Mouse (Mus musculus): ENCODE measurements around the gene Olfr984.

Olfr984 gene

DNA sequence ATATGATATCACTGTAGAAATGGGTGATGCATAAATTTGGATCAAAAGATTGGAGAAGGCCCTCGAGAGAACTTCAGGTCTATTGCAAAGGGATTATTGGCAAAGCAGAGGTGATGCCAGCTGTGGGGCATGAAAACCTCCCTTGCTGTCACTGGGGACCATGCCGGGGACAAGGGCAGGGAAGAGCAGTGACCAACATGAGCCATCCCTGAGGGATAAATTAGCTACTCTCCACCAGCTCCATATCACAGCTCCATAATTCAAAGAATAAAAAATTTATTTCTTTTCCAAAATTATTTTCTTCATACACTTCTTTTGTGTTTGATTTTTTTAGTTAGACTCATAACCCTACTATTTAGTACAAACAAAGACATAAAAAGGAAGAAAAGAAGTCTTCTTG is at the start of gene Olfr984:
Gene Olfr984, minus strand, starts transcription at position 101 of the 400 bp plus-strand sequence.
- DNase-seq (ENCODE audit: low spot score): no peak

DNA sequence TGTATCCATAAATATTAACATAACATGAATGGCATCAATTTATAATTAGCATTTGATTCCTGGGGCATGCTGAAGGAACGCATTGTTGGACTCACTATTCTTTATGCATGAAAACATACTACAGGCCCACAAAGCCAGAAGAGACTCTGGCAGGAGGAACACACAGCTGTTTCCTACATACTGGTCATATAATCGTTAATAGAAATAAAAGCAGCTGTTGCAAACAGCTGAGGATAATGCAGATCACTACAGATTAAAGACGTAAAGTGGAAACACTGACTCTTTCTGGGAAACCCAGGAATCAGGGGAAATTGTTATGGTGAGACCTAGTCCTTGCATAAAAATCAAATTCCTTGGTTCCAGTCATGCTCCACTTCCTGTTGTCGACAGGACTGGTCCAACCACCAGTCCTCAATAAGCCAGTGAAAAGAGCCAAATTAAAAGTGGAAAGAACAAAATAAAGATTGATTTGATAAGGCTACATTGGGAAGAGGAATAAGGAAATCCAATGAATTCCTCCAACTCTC is 41.2 kb upstream of the Olfr984 start:
- no peak for DNase-seq (ENCODE audit: low spot score)

DNA sequence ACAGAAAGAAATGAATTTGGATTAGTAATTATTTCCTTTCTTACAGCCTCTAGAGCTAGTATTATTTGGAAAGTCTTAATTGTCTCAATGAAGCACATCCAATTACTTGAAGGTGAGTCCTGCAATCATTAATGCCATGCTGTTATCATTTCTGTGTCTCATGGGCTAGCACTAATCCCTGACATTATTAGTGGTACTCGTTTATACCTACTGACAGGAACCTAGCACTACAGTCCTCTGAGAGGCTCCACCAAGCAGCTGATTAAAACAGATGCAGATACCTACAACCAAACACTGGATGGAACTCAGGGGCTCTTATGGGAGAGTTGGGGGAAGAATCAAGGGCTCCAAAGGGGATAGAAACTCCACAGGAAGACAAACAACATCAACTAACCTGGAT is 27.5 kb upstream of the Olfr984 start:
- DNase-seq (ENCODE audit: low spot score): no peak

DNA sequence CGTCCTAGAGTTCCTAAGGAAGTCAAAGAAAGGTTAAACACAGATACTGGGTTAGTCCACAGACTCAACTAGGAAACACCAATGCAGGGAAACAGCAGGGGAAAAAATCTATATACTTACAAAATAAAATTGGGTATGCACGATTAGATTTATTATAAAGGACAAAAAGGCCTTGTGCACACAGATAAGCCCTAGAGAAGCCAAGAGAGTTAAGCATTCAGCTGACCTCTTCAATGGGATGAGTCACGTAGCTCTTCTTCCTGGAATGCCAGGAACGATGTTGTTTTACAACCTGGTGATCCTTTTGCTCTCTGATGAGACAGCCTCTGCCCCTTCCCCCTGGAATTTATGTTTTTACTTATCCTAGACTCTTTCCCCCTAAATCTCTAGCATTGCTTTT is 25.5 kb upstream of the Olfr984 start:
- no peak for DNase-seq (ENCODE audit: low spot score)

DNA sequence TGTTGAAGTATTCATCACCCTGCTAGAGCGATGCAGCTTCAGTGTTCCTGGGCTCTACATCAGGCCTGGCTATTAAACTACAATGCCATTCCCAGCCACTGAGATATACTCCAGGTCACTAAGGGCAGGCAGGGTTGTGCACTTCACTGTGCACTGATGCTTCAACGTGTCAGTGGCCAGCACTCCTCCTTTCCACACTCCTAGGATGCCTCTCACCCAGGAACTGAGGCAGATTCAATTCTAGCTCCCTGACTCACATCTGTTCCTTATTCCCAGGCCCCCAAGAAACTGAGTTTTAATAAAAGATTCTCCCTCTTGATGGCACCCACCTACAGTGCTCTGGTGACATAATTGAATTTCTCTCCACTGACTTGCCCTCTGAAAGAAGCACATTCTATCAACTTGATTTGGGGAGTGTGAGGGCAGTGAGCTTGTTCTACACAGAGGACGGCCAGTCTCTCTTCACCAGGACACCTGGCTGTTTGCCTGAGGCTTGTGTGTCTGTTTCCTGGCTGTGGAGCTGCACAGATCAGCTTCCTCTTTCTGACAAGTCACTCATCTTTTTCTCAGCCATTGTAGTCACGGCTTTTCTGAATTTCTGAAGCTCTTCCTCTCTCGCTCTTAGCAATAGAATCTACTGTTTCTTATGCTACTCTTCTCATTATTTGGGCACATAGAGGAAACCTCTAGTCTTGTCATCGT is 23.1 kb upstream of the Olfr984 start:
- no peak for DNase-seq (ENCODE audit: low spot score)

DNA sequence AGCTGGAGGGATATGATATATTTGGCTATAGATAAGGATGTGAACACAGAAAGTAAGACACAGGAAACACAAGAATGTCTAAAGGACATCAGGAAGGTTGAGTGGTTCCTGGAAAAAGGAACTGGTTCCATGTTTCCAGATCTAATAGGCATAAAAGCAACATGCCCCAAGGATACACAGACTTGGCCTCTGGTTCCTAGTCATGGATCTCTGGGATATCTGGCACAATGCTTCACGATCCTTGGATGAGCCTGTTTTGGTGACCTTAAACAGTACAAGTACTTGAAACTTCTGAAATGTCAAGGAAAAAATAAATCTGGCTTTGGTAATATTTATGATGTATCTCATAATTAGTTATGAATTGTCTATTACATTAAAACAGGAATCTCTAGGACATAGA is 16.6 kb upstream of the Olfr984 start:
- DNase-seq (ENCODE audit: low spot score): no peak

DNA sequence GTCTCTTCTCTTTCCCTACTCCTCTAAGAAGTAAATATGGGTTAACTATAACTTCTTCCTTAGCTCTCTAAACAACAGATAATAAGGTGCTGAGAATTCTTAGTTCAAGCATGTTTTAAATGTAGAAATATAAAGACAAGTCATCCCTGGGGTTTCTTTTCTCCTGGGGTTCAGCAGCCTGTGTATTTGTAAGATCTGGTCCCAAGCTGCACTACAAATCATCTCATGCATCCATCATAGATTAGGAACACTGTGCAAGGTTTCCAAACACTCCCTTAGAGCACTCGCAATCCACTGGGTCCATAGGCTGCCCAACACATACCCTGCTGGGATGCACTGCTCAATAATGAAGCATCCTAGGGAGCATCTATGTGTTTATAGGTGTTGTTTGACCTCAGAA is 16.1 kb upstream of the Olfr984 start, which contains the start of gene Olfr985:
Gene Olfr985, minus strand, starts transcription at position 101 of the 400 bp plus-strand sequence.
- DNase-seq (ENCODE audit: low spot score): no peak

DNA sequence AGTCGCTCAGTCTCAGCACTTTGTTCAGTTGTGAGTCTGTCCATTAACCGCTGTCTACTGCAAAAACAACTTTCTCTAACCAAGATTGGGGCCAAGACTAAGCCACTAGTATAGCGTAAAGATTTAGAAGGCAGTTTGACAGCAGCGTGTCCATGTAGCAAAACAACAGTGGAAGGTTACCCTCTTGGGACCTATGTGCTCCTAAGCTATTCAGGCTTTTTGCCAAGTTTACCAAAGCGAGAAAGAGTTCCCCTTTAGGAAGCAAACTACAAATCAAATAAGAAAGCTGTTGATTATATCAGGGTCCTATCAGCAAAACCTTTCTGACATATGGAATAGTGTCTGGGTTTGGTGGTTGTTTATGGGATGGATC is 3.3 kb upstream of the Olfr984 start:
- DNase-seq (ENCODE audit: low spot score): no peak

DNA sequence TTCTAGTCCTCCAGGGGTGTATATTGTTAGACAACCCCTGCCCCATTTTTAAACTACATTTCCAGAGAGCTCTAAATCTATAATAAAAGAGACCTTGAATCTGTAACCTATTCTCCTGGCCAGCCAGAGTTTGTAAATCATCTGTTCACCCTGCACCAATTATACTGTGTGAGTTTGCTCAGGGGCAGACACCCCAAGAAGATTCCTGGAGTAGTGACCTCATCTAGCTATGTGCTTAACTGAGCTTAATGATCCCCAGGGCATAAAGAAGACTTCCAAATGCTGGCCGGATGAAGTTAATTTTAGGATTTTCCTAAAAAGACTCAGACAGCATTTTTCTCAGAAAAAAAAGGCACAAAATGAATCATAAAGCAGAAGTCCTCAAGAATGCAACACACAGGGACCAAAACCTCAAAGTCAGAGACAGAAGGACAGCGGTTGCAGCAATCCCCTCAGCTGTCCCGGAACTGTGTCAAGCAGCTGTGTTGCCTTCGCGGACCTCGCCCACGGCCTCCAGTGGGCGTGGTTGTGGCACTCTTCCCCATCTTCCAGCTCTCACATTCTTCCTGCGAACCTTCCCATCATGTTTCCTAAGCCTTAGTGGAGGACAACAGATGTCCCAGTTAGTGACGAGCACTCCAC is 2.8 kb upstream of the Olfr984 start:
- DNase-seq (ENCODE audit: low spot score): no peak

DNA sequence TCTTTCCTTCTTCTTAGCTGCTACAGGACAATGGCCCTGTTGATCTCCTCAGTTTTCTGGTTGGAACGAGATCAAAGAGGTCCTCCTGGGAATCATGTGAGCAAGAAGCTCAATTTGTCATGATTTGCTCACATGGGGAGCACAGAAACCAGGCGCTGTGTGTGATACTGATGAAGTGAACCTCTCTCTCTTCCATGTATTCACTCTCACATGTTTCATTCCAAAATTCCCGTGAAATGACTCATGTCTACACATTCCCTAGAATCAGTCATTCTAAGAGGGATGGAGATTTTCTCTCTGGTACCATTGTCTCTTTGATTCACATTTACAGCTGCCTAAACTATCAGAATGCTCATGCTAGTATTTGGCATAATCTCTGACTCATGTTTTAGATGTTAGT is 19.2 kb downstream of the Olfr984 start:
- no peak for DNase-seq (ENCODE audit: low spot score)

DNA sequence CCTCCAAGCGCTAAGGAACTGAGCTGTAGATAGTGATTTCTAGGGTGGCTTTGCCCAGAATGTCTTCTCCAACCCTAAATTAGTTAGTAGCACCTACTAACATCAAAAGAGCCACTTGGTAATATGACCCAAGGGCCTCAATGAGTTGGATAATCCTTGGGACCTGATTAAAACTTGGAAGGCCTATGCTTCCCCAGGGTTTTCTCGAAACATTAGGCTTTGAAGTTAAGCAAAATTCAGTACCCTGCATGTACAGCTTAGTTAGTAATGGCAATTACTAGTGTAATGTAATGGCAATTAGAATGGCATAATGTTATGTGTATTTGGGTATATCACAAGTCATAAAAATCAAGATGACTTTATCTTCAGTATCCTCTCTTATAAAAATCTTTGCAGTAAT is 20.5 kb downstream of the Olfr984 start, which contains the start of gene Olfr983:
Gene Olfr983, minus strand, starts transcription at position 101 of the 400 bp plus-strand sequence.
- no peak for DNase-seq (ENCODE audit: low spot score)

DNA sequence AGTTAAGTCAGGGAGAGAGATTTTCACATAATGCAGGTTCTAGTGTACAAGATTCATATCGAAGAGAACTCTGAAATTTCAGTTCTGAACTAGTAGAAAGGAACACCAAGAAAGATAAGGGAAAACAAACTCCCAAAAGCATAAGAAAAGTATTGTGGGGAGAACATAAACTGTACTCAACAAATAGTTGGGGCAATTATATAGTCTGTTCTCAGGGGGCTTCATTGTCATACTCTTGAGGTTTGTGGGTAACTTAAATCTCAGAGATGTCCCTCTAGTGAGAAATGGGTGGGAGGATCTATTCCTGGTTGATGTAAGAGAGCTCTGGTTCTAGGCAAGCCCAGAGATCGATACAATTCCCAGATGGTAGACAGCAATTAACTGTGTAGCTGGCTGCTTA is 40.5 kb downstream of the Olfr984 start, which contains the start of gene Olfr982:
Gene Olfr982, plus strand, starts transcription at position 301 of the 400 bp plus-strand sequence.
- DNase-seq (ENCODE audit: low spot score): no peak

DNA sequence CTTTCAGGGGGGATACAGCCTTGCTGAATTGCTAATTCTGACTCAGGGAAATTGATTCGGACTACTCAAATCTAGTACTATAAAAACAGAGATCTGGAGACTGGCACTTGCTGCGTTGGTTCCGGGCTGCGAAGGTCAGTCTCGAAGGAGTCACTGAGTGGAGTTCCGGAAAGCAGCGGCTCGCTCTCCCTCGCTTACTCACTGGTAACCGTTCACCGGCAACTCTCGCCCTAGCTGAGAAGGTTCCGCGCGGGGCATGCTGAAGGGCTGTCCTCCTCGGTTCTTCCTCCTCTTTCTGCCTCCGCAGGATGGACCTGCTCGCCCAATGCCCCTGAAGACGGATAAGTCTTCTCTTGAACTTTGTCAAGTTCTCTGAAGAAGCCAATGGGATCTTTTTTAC is 63.9 kb downstream of the Olfr984 start:
- no peak for DNase-seq (ENCODE audit: low spot score)
